Mouse (Mus musculus) neural tube, embryonic 14.5 days (tissue): ENCODE data around the gene Rnf222. TPM values are rescaled to one million over a fixed set of nuclear protein-coding genes. Genes with fewer than 3 reads are reported as not detected.

Experiments used
- ATAC-seq: fragments of 200-750 bp; cut with Nextera tagmentation; 2 replicates; pipeline ENCODE4 v1.8.0; 2017; ENCODE audit warnings: low read depth, mild to moderate bottlenecking, moderate TSS enrichment, moderate library complexity
- H3K27ac ChIP-seq: fragments of 300-500 bp; sonication (generic); 2 replicates; pipeline ENCODE4 v1.5.1; 2014; ENCODE audit warnings: low read depth, mild to moderate bottlenecking, control low read depth, low read length, moderate library complexity, mixed read lengths
- H3K27me3 ChIP-seq: fragments of 300-500 bp; sonication (generic); 2 replicates; pipeline ENCODE4 v1.6.1; 2014; ENCODE audit warnings: low read length; ENCODE audit not compliant: control insufficient read depth, insufficient read depth
- H3K36me3 ChIP-seq: fragments of 300-500 bp; sonication (generic); 2 replicates; pipeline ENCODE4 v1.6.1; 2014; ENCODE audit warnings: low read length, mixed read lengths; ENCODE audit not compliant: control insufficient read depth, insufficient read depth
- H3K4me1 ChIP-seq: fragments of 300-500 bp; sonication (generic); 2 replicates; pipeline ENCODE4 v1.6.1; 2014; ENCODE audit warnings: low read length; ENCODE audit not compliant: control insufficient read depth, insufficient read depth
- H3K4me2 ChIP-seq: fragments of 300-500 bp; sonication (generic); 2 replicates; pipeline ENCODE4 v1.6.1; 2014; ENCODE audit warnings: mild to moderate bottlenecking, low read depth, low read length, control low read depth
- H3K4me3 ChIP-seq: fragments of 300-500 bp; sonication (generic); 2 replicates; pipeline ENCODE4 v1.5.1; 2014; ENCODE audit warnings: low read depth, low read length, control low read depth, mixed read lengths
- H3K9ac ChIP-seq: fragments of 300-500 bp; sonication (generic); replicated peaks from 2 replicates; pipeline ENCODE4 v1.6.1; 2014; ENCODE audit warnings: low read depth, mild to moderate bottlenecking, control low read depth, low read length, mixed read lengths
- H3K9me3 ChIP-seq: fragments of 300-500 bp; sonication (generic); 2 replicates; pipeline ENCODE4 v1.6.1; 2016; ENCODE audit warnings: low read length; ENCODE audit not compliant: control insufficient read depth
- WGBS: fragments of 180-500 bp; shearing (Covaris S2); extraction: QIAGEN DNeasy Blood & Tissue Kit; methylation state at CpG from one replicate; pipeline ENCODE4 v1.1.7; 2014; 5-methylcytosine and 5-hydroxymethylcytosine counted together
- polyA plus RNA-seq: library from polyadenylated mRNA; unstranded; fragments of >200 nt; fragmentation: Nextera tagmentation; extraction: Ambion mirVana; gene quantifications from 2 replicates; pipeline ENCODE4 v1.2.1, GENCODE M21; 2014

Gene Rnf222
- polyA plus RNA-seq, 1 experiment from 2014 or later = not detected

- ATAC-seq = no peak
- no peak overlapping the region for H3K27ac ChIP-seq
- no peaks in the 10 kb centered on the region for H3K36me3 ChIP-seq
- H3K27me3 ChIP-seq = no peaks in the 10 kb centered on the region
- H3K9ac ChIP-seq = no peak overlapping the region
- H3K9me3 ChIP-seq = no peaks in the 10 kb centered on the region
- no peak overlapping the region for H3K4me2 ChIP-seq
- no peak overlapping the region for H3K4me3 ChIP-seq
- WGBS = 89% methylated on average over 5 of the region's 5 CpGs
- H3K4me1 ChIP-seq = no peaks in the 10 kb centered on the region
Measured at GRCm38 (mm10) chr11:68896247-68896646, 7.9 kb downstream of the Rnf222 start.

GRCm38 (mm10) chr11:68897120-68897519 lies 8.8 kb downstream of the Rnf222 start:
- Histone ChIP-seq H3K27me3 (no peaks in the 10 kb centered on the region), H3K4me1 (no peaks in the 10 kb centered on the region), H3K9me3 (no peaks in the 10 kb centered on the region), H3K4me3 (no peak overlapping the region), H3K27ac (no peak overlapping the region), H3K4me2 (no peak overlapping the region), H3K36me3 (no peaks in the 10 kb centered on the region), H3K9ac (no peak overlapping the region)
- 59% methylated on average over 4 of the region's 4 CpGs for WGBS
- ATAC-seq = no peak

GRCm38 (mm10) chr11:68897838-68898237 lies 9.5 kb downstream of the Rnf222 start:
- WGBS = 81% methylated on average over 6 of the region's 6 CpGs
- H3K4me2 ChIP-seq = no peak overlapping the region
- H3K4me3 ChIP-seq = no peak overlapping the region

GRCm38 (mm10) chr11:68898790-68899189 lies 10.4 kb downstream of the Rnf222 start:
- Histone ChIP-seq H3K27me3 (no peaks in the 10 kb centered on the region), H3K36me3 (peaks cover 11% of the 10 kb centered on the region), H3K27ac (no peak overlapping the region), H3K4me1 (peaks cover 7% of the 10 kb centered on the region), H3K9ac (no peak overlapping the region), H3K4me2 (no peak overlapping the region), H3K4me3 (no peak overlapping the region), H3K9me3 (no peaks in the 10 kb centered on the region)
- ATAC-seq = no peak
- WGBS = 93% methylated on average over 6 of the region's 6 CpGs

More at GRCm38 (mm10) chr11:68897838-68898237, 9.5 kb downstream of the Rnf222 start:
- Histone ChIP-seq H3K27me3 (no peaks in the 10 kb centered on the region), H3K4me1 (peaks cover 6% of the 10 kb centered on the region), H3K9me3 (no peaks in the 10 kb centered on the region), H3K9ac (no peak overlapping the region), H3K27ac (no peak overlapping the region), H3K36me3 (peaks cover 2% of the 10 kb centered on the region; the same call in 1 of the 2 replicates)
- ATAC-seq = no peak

- ATAC-seq = no peak
- 89% methylated on average over 8 of the region's 8 CpGs for WGBS
- H3K4me2 ChIP-seq = no peak overlapping the region
- H3K27ac ChIP-seq = no peak overlapping the region
- peaks cover 19% of the 10 kb centered on the region for H3K36me3 ChIP-seq
- no peaks in the 10 kb centered on the region for H3K27me3 ChIP-seq
- H3K4me1 ChIP-seq = peaks cover 7% of the 10 kb centered on the region
- H3K9me3 ChIP-seq = no peaks in the 10 kb centered on the region
- no peak overlapping the region for H3K9ac ChIP-seq
- H3K4me3 ChIP-seq = no peak overlapping the region
Measured at GRCm38 (mm10) chr11:68899815-68900214, 11.5 kb downstream of the Rnf222 start.

- Histone ChIP-seq H3K4me2 (peak overlapping the region; percentile 63), H3K27ac (no peak overlapping the region), H3K9ac (peak overlapping the region; percentile 51), H3K27me3 (no peaks in the 10 kb centered on the region), H3K4me1 (peaks cover 7% of the 10 kb centered on the region), H3K9me3 (no peaks in the 10 kb centered on the region), H3K4me3 (peak overlapping the region; percentile 72), H3K36me3 (peaks cover 28% of the 10 kb centered on the region)
- WGBS = 28% methylated on average over 31 of the region's 31 CpGs
- peak; percentile 39 for ATAC-seq
Measured at GRCm38 (mm10) chr11:68900519-68901350, 12.4 kb downstream of the Rnf222 start.

GRCm38 (mm10) chr11:68901351-68902046 lies 13.1 kb downstream of the Rnf222 start, which contains the start of gene Rpl26:
TSS of gene Rpl26 (plus strand) at chr11:68901583.
- ATAC-seq = peak; percentile 90
- H3K36me3 ChIP-seq = peaks cover 36% of the 10 kb centered on the region
- peak within 1 kb of the TSS; percentile 72 for H3K4me3 ChIP-seq
- WGBS = under 1% methylated on average over 52 of the region's 52 CpGs
- H3K4me2 ChIP-seq = peak within 1 kb of the TSS; percentile 63
- no peaks in the 10 kb centered on the region for H3K9me3 ChIP-seq
- peaks cover 7% of the 10 kb centered on the region for H3K4me1 ChIP-seq
- H3K27ac ChIP-seq = peak within 1 kb of the TSS; percentile 83
- no peaks in the 10 kb centered on the region for H3K27me3 ChIP-seq
- H3K9ac ChIP-seq = peak within 1 kb of the TSS; percentile 76

GRCm38 (mm10) chr11:68902047-68902364 lies 13.7 kb downstream of the Rnf222 start:
- Histone ChIP-seq H3K4me3 (peak overlapping the region; percentile 72), H3K36me3 (peaks cover 41% of the 10 kb centered on the region), H3K27me3 (no peaks in the 10 kb centered on the region), H3K9ac (peak overlapping the region; percentile 76), H3K4me1 (peaks cover 7% of the 10 kb centered on the region), H3K4me2 (peak overlapping the region; percentile 62), H3K27ac (peak overlapping the region; percentile 83), H3K9me3 (no peaks in the 10 kb centered on the region)
- ATAC-seq = no peak
- under 1% methylated on average over 10 of the region's 10 CpGs for WGBS

- peak overlapping the region; percentile 72 for H3K4me3 ChIP-seq
- 2% methylated on average over 11 of the region's 11 CpGs for WGBS
- peak overlapping the region; percentile 62 for H3K4me2 ChIP-seq
- peaks cover 7% of the 10 kb centered on the region for H3K4me1 ChIP-seq
- H3K9ac ChIP-seq = peak overlapping the region; percentile 76
- no peaks in the 10 kb centered on the region for H3K27me3 ChIP-seq
- no peak for ATAC-seq
- H3K9me3 ChIP-seq = no peaks in the 10 kb centered on the region
- no peak overlapping the region for H3K27ac ChIP-seq
- peaks cover 41% of the 10 kb centered on the region for H3K36me3 ChIP-seq
Measured at GRCm38 (mm10) chr11:68902367-68902766, 14.0 kb downstream of the Rnf222 start.
